Mouse (Mus musculus): ENCODE data around the gene Rabgef1.
A peak's percentile ranks its signal among the peaks of the same experiment; 100 is the strongest.

Gene Rabgef1

GRCm38 (mm10) chr5:130218336-130218735 lies 46.7 kb downstream of the Rabgef1 start:
- DNase-seq, result no peak

- no peak for DNase-seq
Observed at GRCm38 (mm10) chr5:130221316-130221715, 49.7 kb downstream of the Rabgef1 start.

GRCm38 (mm10) chr5:130221760-130222145 lies 50.2 kb downstream of the Rabgef1 start:
- DNase-seq, result no peak

- DNase-seq, result peak; percentile 96 to 98
Observed at GRCm38 (mm10) chr5:130222146-130223004, 50.8 kb downstream of the Rabgef1 start.

- no peak for DNase-seq
Observed at GRCm38 (mm10) chr5:130226790-130227189, 55.2 kb downstream of the Rabgef1 start.

GRCm38 (mm10) chr5:130228120-130228519 lies 56.5 kb downstream of the Rabgef1 start:
- no peak for DNase-seq

GRCm38 (mm10) chr5:130236302-130236701 lies 64.7 kb downstream of the Rabgef1 start:
- DNase-seq, result no peak

- DNase-seq, result no peak
Observed at GRCm38 (mm10) chr5:130239236-130239635, 67.6 kb downstream of the Rabgef1 start.

GRCm38 (mm10) chr5:130239856-130240255 lies 68.3 kb downstream of the Rabgef1 start:
- no peak for DNase-seq

GRCm38 (mm10) chr5:130241426-130241825 lies 69.8 kb downstream of the Rabgef1 start:
- DNase-seq, result no peak

GRCm38 (mm10) chr5:130247823-130248222 lies 76.2 kb downstream of the Rabgef1 start:
- no peak for DNase-seq

- DNase-seq, result peak in 1 of 2 experiments; percentile 31
Observed at GRCm38 (mm10) chr5:130254164-130255016, 82.8 kb downstream of the Rabgef1 start.

GRCm38 (mm10) chr5:130255017-130255720 lies 83.6 kb downstream of the Rabgef1 start, which contains the start of the genes Sbds and Tyw1:
Gene Sbds, minus strand, starts transcription at chr5:130255530.
Gene Tyw1, plus strand, starts transcription at chr5:130255619.
- DNase-seq, result peak; percentile 94 to 97

- peak in 1 of 2 experiments; percentile 17 for DNase-seq
Observed at GRCm38 (mm10) chr5:130255799-130256525, 84.4 kb downstream of the Rabgef1 start.

- DNase-seq, result peak; percentile 89 to 94
Observed at GRCm38 (mm10) chr5:130256678-130257271, 85.2 kb downstream of the Rabgef1 start.

- DNase-seq, result no peak
Observed at GRCm38 (mm10) chr5:130257303-130257702, 85.7 kb downstream of the Rabgef1 start.

- no peak for DNase-seq
Observed at GRCm38 (mm10) chr5:130263454-130263853, 91.9 kb downstream of the Rabgef1 start.
